Mouse (Mus musculus) G1E (cell line): ENCODE results near the gene Kcna2. TPM values are rescaled to one million over a fixed set of nuclear protein-coding genes. Genes with fewer than 3 reads are reported as not detected.

ENCODE experiments used
- ATAC-seq: 2 replicates; pipeline ENCODE4 v1.8.0; 2016; ENCODE audit warnings: mild to moderate bottlenecking; ENCODE audit not compliant: insufficient number of reproducible peaks, poor library complexity, low FRiP score, severe bottlenecking; ENCODE audit errors: extremely low read depth
- DNase-seq: peaks from one replicate; pipeline ENCODE4 v3.0.0; 2012; ENCODE audit warnings: low spot score
- H3K27me3 ChIP-seq: 2 replicates; pipeline ENCODE4 v1.6.1; 2012; ENCODE audit warnings: mild to moderate bottlenecking, low read length, inconsistent platforms; ENCODE audit not compliant: insufficient read depth
- H3K36me3 ChIP-seq: replicated peaks from 2 replicates; pipeline ENCODE3; 2012; ENCODE audit warnings: mild to moderate bottlenecking, inconsistent platforms
- H3K4me1 ChIP-seq: 2 replicates; pipeline ENCODE4 v1.6.1; 2012; ENCODE audit warnings: low read depth, low read length, inconsistent platforms, mixed read lengths; ENCODE audit not compliant: insufficient read depth
- H3K4me3 ChIP-seq: 2 replicates; pipeline ENCODE4 v1.5.1; 2012; ENCODE audit warnings: low read depth, mild to moderate bottlenecking, inconsistent platforms, low read length, moderate library complexity, mixed read lengths
- H3K9me3 ChIP-seq: replicated peaks from 2 replicates; pipeline ENCODE4 v1.6.1; 2012; ENCODE audit warnings: inconsistent platforms
- CTCF ChIP-seq: IDR thresholded peaks from 2 replicates; pipeline ENCODE4 v1.5.1; 2012; ENCODE audit warnings: low read depth, low read length, inconsistent platforms, mixed read lengths
- GATA1 ChIP-seq: IDR thresholded peaks from 2 replicates; pipeline ENCODE4 v1.6.1; 2012; ENCODE audit warnings: borderline replicate concordance, low read length, inconsistent platforms, mixed read lengths
- GATA2 ChIP-seq: IDR thresholded peaks from 2 replicates; pipeline ENCODE4 v1.6.1; 2012; ENCODE audit warnings: low read depth, low read length, inconsistent platforms, borderline replicate concordance
- POLR2AphosphoS5 ChIP-seq: IDR thresholded peaks from 2 replicates; pipeline ENCODE4 v1.6.1; 2012; ENCODE audit warnings: low read depth, low read length, inconsistent platforms; ENCODE audit not compliant: insufficient replicate concordance
- TAL1 ChIP-seq: conservative IDR thresholded peaks from 2 replicates; pipeline ENCODE4 v1.6.1; 2012; ENCODE audit warnings: low read depth, low read length, inconsistent platforms, mixed read lengths
- polyA plus RNA-seq: library from polyadenylated mRNA; stranded (reverse); fragments of >175 nt; gene quantifications from 2 replicates; pipeline ENCODE4 v1.2.3, GENCODE M21; 2012
- total RNA-seq, 2 experiments: library from RNA; stranded (forward) in 1 of 2; stranded (reverse) in 1 of 2; fragments of 200-1000 nt in 1 of 2; fragments of >200 nt in 1 of 2; fragmentation: Nextera tagmentation in 1 of 2; gene quantifications; 2 replicates each; pipeline ENCODE4 v1.2.3; 2014 to 2017

Kcna2 gene
- total and polyA plus RNA-seq, 3 experiments, result 0.11 TPM; not detected in 2

DNA sequence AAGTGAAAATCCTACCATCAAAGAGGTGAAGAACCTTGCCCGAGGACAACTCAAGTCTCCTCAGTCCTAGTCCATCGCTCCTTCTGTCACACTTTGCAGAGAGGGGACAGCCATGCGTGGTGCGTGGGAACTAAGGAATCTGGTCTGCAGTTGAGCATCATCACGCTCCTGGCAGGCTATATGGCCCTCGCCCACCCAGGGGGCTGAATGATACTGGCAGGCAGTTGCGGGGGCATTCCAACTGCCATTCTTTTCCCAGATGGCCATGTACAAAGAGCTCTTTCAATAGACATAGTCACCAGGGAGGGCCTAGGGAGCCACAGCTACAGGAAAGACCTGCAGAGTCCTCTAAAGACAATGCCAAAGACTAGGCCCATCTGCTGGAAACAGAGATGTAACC lies 57.9 kb downstream of the Kcna2 start:
- Histone ChIP-seq H3K36me3 (no peaks in the 10 kb centered on the region), H3K4me3 (no peak overlapping the region), H3K27me3 (no peaks in the 10 kb centered on the region), H3K9me3 (no peaks in the 10 kb centered on the region), H3K4me1 (no peaks in the 10 kb centered on the region)
- ATAC-seq, result no peak
- no peak for DNase-seq
- no peak for TF ChIP-seq CTCF
- no peak for TF ChIP-seq TAL1
- no peak for TF ChIP-seq GATA1
- no peak for TF ChIP-seq GATA2
- TF ChIP-seq POLR2AphosphoS5, result no peak

DNA sequence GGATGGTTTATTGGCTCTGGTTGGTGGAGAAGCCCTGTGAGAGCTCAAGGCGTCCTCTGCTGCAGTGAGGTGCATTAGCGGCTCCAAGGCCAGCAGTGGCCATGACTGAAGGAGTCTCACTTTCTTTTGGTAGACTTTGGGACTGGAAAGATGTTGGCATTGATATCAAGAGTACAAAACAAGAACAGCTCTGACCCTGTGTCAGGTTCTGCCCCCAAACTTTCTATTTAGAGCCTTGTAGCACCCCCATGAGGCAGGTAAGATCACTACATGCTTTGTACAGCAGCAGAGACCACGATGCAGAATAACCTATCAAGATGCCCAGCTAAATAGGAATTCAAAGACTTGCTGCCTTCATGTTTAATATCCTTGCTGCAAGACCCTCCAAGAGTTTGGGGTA lies 58.5 kb downstream of the Kcna2 start:
- no peak for ATAC-seq
- H3K4me1 ChIP-seq, result no peaks in the 10 kb centered on the region
- no peak for TF ChIP-seq TAL1
- no peak for TF ChIP-seq GATA1
- no peak for TF ChIP-seq CTCF
- TF ChIP-seq POLR2AphosphoS5, result no peak
- no peak for TF ChIP-seq GATA2

DNA sequence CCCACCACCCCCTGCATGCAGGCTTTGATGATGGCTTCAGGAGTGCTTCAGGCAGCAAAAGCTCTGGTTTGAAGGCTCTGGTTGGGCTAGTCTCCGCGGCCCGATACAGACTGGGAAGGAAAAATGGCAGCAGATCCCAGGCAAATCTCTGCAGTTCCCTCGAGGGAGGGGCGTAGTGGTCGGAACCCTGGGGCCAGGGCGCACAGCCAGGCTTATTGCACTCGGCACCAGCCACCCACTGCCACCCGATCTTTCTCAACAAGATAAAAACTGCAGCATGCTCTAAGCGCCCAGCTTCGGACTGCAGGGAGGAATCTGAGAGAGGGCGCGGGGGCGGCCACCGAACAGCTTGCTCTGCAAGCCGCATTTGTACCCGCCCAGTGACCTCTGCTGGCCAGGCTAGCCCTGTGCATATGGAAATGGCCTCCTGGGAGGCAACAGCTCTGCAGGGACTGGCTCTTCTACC lies 58.9 kb downstream of the Kcna2 start:
- Histone ChIP-seq H3K36me3 (no peaks in the 10 kb centered on the region), H3K4me1 (no peaks in the 10 kb centered on the region), H3K27me3 (no peaks in the 10 kb centered on the region), H3K4me3 (no peak overlapping the region), H3K9me3 (no peaks in the 10 kb centered on the region)
- TF ChIP-seq GATA2 (no peak), GATA1 (no peak), CTCF (no peak), TAL1 (no peak), POLR2AphosphoS5 (no peak)
- DNase-seq, result no peak
- no peak for ATAC-seq

More for the DNA sequence above, 58.5 kb downstream of the Kcna2 start:
- no peak for DNase-seq
- Histone ChIP-seq H3K36me3 (no peaks in the 10 kb centered on the region), H3K27me3 (no peaks in the 10 kb centered on the region), H3K4me3 (no peak overlapping the region), H3K9me3 (no peaks in the 10 kb centered on the region)

DNA sequence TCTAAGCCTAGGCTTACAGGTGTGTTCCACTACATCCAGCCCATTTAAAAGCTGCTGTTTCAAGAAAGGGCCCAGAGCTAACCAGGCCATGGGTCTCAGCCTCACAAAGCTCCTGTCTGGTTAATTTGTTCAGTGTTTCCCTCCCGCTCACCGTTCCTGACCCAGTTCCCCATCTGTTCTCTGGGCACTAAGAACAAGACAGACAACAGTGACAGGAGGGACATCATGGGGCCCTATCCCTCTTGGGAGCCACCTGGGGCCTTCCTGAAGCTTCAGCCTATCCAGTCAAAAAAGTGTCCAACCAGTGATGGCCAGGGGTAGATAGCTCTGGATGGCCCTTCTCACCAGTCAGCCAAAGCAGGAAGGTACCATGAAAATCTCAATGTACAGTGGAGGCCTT lies 61.8 kb downstream of the Kcna2 start:
- Histone ChIP-seq H3K9me3 (no peaks in the 10 kb centered on the region), H3K27me3 (no peaks in the 10 kb centered on the region), H3K4me1 (no peaks in the 10 kb centered on the region), H3K36me3 (no peaks in the 10 kb centered on the region), H3K4me3 (no peak overlapping the region)
- DNase-seq (no peak), ATAC-seq (no peak)
- no peak for TF ChIP-seq GATA2
- TF ChIP-seq GATA1, result no peak

Other genes with a start within 250 kb of the Kcna2 start
- not detected in 2 replicates for gene Kcna3, start 65.0 kb upstream of the Kcna2 start, total RNA-seq (2014; fragmentation: Nextera tagmentation)
- gene Kcna3, start 65.0 kb upstream of the Kcna2 start, total RNA-seq (2017), result not detected in 2 replicates
- not detected in 2 replicates for gene Kcna3, start 65.0 kb upstream of the Kcna2 start, polyA plus RNA-seq
- not detected in 2 replicates for gene Kcna10, start 81.9 kb downstream of the Kcna2 start, total RNA-seq (2014; fragmentation: Nextera tagmentation)
- 0.05 TPM in 1 of 2 replicates, not detected in the other for gene Kcna10, start 81.9 kb downstream of the Kcna2 start, total RNA-seq (2017)
- gene Kcna10, start 81.9 kb downstream of the Kcna2 start, polyA plus RNA-seq, result not detected in 2 replicates
- gene Cym, start 120.6 kb downstream of the Kcna2 start, total RNA-seq (2014; fragmentation: Nextera tagmentation), result not detected in 2 replicates
- not detected in 2 replicates for gene Cym, start 120.6 kb downstream of the Kcna2 start, total RNA-seq (2017)
- gene Cym, start 120.6 kb downstream of the Kcna2 start, polyA plus RNA-seq, result not detected in 2 replicates
- gene A630076J17Rik, start 129.5 kb downstream of the Kcna2 start, total RNA-seq (2014; fragmentation: Nextera tagmentation), result not detected in 2 replicates
- gene A630076J17Rik, start 129.5 kb downstream of the Kcna2 start, total RNA-seq (2017), result 0.06 TPM in 1 of 2 replicates, not detected in the other
- gene A630076J17Rik, start 129.5 kb downstream of the Kcna2 start, polyA plus RNA-seq, result not detected in 2 replicates
- gene Prok1, start 138.6 kb downstream of the Kcna2 start, total RNA-seq (2014; fragmentation: Nextera tagmentation), result not detected in 2 replicates
- gene Prok1, start 138.6 kb downstream of the Kcna2 start, total RNA-seq (2017), result 0.06 and 0.11 TPM in 2 replicates
- gene Prok1, start 138.6 kb downstream of the Kcna2 start, polyA plus RNA-seq, result 0.04 TPM in 1 of 2 replicates, not detected in the other
- 50.3 and 56.3 TPM in 2 replicates for gene Lamtor5, start 177.7 kb downstream of the Kcna2 start, total RNA-seq (2014; fragmentation: Nextera tagmentation)
- 91.4 and 111 TPM in 2 replicates for gene Lamtor5, start 177.7 kb downstream of the Kcna2 start, total RNA-seq (2017)
- gene Lamtor5, start 177.7 kb downstream of the Kcna2 start, polyA plus RNA-seq, result 26.8 and 27.0 TPM in 2 replicates
- gene Slc16a4, start 190.1 kb downstream of the Kcna2 start, total RNA-seq (2014; fragmentation: Nextera tagmentation), result not detected in 2 replicates
- 0.22 and 0.29 TPM in 2 replicates for gene Slc16a4, start 190.1 kb downstream of the Kcna2 start, total RNA-seq (2017)
- not detected in 2 replicates for gene Slc16a4, start 190.1 kb downstream of the Kcna2 start, polyA plus RNA-seq
- gene Rbm15, start 232.5 kb downstream of the Kcna2 start, total RNA-seq (2014; fragmentation: Nextera tagmentation), result 105 and 113 TPM in 2 replicates
- gene Rbm15, start 232.5 kb downstream of the Kcna2 start, total RNA-seq (2017), result 42.7 and 50.0 TPM in 2 replicates
- gene Rbm15, start 232.5 kb downstream of the Kcna2 start, polyA plus RNA-seq, result 5.2 and 5.9 TPM in 2 replicates